ENCODE assay signal across 9 mouse cellular contexts in the genomic region with DNA sequence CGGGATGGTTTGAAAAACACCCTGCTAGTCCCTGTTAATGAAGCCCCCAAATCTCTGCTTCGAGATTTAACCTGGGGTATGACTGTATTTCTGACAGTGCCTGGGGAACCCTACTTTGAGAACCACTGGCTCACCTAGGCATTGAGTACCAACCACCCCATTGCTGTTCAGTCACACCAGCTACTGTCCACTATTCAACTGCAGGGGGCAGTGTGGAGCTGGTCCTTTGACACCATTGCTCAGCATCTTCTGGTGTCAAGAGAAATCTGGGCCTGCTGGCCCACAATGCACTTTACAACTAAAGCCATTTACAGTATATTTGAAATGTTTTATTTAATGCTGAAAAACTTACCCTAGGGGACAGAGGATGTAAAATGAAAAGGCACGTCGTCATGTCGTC. TPM values are rescaled to one million over a fixed set of nuclear protein-coding genes. Genes with fewer than 3 reads are reported as not detected.
DNase-seq lines count a peak whose midpoint lies in the region; ATAC-seq and TF ChIP-seq lines count a peak whose summit lies in the region.
"Had no signal": no experiment of that assay in that cellular context is flagged by ENCODE, and none has a peak within 500 bp of the region (broad histone marks: within the 10 kb centered on the region; RNA-seq: fewer than 3 reads in every experiment).

No protein-coding gene starts in this region.

- peak; percentile 77 for DNase-seq in hindbrain, embryonic 14.5 days (ENCODE audit: low spot score)
- DNase-seq in adipocyte (ENCODE audit: low spot score): peak; percentile 86
- peak; percentile 85 for DNase-seq in embryo, embryonic 10.5 days (ENCODE audit: low spot score)
- DNase-seq in heart, postnatal 0 days (ENCODE audit: low spot score): peak; percentile 51
- DNase-seq in layer of hippocampus, adult 2 months (ENCODE audit: low spot score in 2 of 2): peak; percentile 59 to 76
- DNase-seq in lung, postnatal 14 days: peak; percentile 84
- peak; percentile 52 to 72 for DNase-seq in spleen, adult 18-20 months

- 88% methylated on average over 5 of the region's 5 CpGs for WGBS in hindbrain, embryonic 14.5 days
- whole genome bisulfite sequencing in hindbrain, embryonic 16.5 days: 88% methylated on average over 5 of the region's 5 CpGs
- WGBS in heart, postnatal 0 days: 89% methylated on average over 5 of the region's 5 CpGs

- H3K9ac ChIP-seq in hindbrain, embryonic 14.5 days: no peak overlapping the region
- H3K9ac ChIP-seq in hindbrain, embryonic 16.5 days (ENCODE audit: low read depth, low read length): no peak overlapping the region
- no peak overlapping the region for H3K9ac ChIP-seq in heart, postnatal 0 days (replicated peaks; ENCODE audit: low read depth, low read length)
- H3K9ac ChIP-seq: embryonic facial prominence, embryonic 12.5 days had no signal

- TF ChIP-seq EP300 in heart, postnatal 0 days (IDR thresholded peaks at IDR 0.05; ENCODE audit: low read depth): no peak

- H3K4me1 ChIP-seq in hindbrain, embryonic 14.5 days (replicated peaks; ENCODE audit: control insufficient read depth, insufficient read depth, low read length): 0 out of 2 replicates have a peak, but pooled peaks cover 2% of the 10 kb centered on the region
- peaks cover under 1% of the 10 kb centered on the region; the same call in 1 of the 2 replicates for H3K4me1 ChIP-seq in hindbrain, embryonic 16.5 days (ENCODE audit: control insufficient read depth, insufficient read depth, low read depth, low read length)
- peaks cover 7% of the 10 kb centered on the region; the same call in 1 of the 2 replicates for H3K4me1 ChIP-seq in heart, postnatal 0 days (ENCODE audit: control insufficient read depth, insufficient read depth)
- H3K4me1 ChIP-seq: embryonic facial prominence, embryonic 12.5 days had no signal

- peaks cover 70% of the 10 kb centered on the region for H3K36me3 ChIP-seq in hindbrain, embryonic 14.5 days (replicated peaks; ENCODE audit: control insufficient read depth, insufficient read depth)
- peaks cover 40% of the 10 kb centered on the region for H3K36me3 ChIP-seq in hindbrain, embryonic 16.5 days (ENCODE audit: control insufficient read depth, insufficient read depth, low read length)
- H3K36me3 ChIP-seq in heart, postnatal 0 days (replicated peaks; ENCODE audit: control insufficient read depth, insufficient read depth, low read length): peaks cover 52% of the 10 kb centered on the region

- no peaks in the 10 kb centered on the region for H3K27me3 ChIP-seq in hindbrain, embryonic 14.5 days (ENCODE audit: control insufficient read depth, insufficient read depth, low read length)
- no peaks in the 10 kb centered on the region for H3K27me3 ChIP-seq in hindbrain, embryonic 16.5 days (replicated peaks; ENCODE audit: control insufficient read depth, insufficient read depth, low read length)
- H3K27me3 ChIP-seq in heart, postnatal 0 days (ENCODE audit: control insufficient read depth, insufficient read depth, low read length): no peaks in the 10 kb centered on the region
- H3K27me3 ChIP-seq: embryonic facial prominence, embryonic 12.5 days had no signal

- no peak overlapping the region for H3K4me3 ChIP-seq in hindbrain, embryonic 14.5 days (replicated peaks; ENCODE audit: low read length)
- H3K4me3 ChIP-seq in hindbrain, embryonic 16.5 days (ENCODE audit: low read length): no peak overlapping the region
- no peak overlapping the region for H3K4me3 ChIP-seq in heart, postnatal 0 days (ENCODE audit: low read depth, low read length)
- H3K4me3 ChIP-seq in layer of hippocampus, adult 2 months: no peak overlapping the region
- H3K4me3 ChIP-seq: embryonic facial prominence, embryonic 12.5 days had no signal

- H3K4me2 ChIP-seq in hindbrain, embryonic 14.5 days (replicated peaks): no peak overlapping the region
- H3K4me2 ChIP-seq in hindbrain, embryonic 16.5 days (ENCODE audit: low read length): no peak overlapping the region
- H3K4me2 ChIP-seq in heart, postnatal 0 days (ENCODE audit: low read depth, low read length): no peak overlapping the region
- H3K4me2 ChIP-seq: embryonic facial prominence, embryonic 12.5 days had no signal

- no peak for ATAC-seq in hindbrain, embryonic 14.5 days (ENCODE audit: low FRiP score)
- no peak for ATAC-seq in hindbrain, embryonic 16.5 days
- ATAC-seq in heart, postnatal 0 days (ENCODE audit: insufficient read depth, low read depth): peak; percentile 79; the same call in 1 of the 2 replicates

- peak; percentile 78 for TF ChIP-seq CTCF in heart, postnatal 0 days (IDR thresholded peaks at IDR 0.05; ENCODE audit: low read depth)
- peak; percentile 87 for TF ChIP-seq CTCF in layer of hippocampus, adult 2 months (conservative IDR thresholded peaks at IDR 0.05)

- no peak overlapping the region for H3K27ac ChIP-seq in hindbrain, embryonic 14.5 days
- no peak overlapping the region for H3K27ac ChIP-seq in hindbrain, embryonic 16.5 days (ENCODE audit: low read depth, low read length)
- H3K27ac ChIP-seq in heart, postnatal 0 days (ENCODE audit: low read depth): no peak overlapping the region
- H3K27ac ChIP-seq in layer of hippocampus, adult 2 months: no peak overlapping the region
- H3K27ac ChIP-seq: embryonic facial prominence, embryonic 12.5 days had no signal

- H3K9me3 ChIP-seq in hindbrain, embryonic 14.5 days (ENCODE audit: control insufficient read depth, low read length): no peaks in the 10 kb centered on the region
- H3K9me3 ChIP-seq in hindbrain, embryonic 16.5 days (ENCODE audit: control insufficient read depth, low read length): no peaks in the 10 kb centered on the region
- H3K9me3 ChIP-seq in heart, postnatal 0 days (replicated peaks; ENCODE audit: control insufficient read depth, low read length): no peaks in the 10 kb centered on the region
- H3K9me3 ChIP-seq: embryonic facial prominence, embryonic 12.5 days had no signal

RNA-seq across cellular contexts. Expression of a gene that starts 9.5 kb away (rescaled TPM):
- polyA plus RNA-seq in hindbrain, embryonic 14.5 days (2014; fragmentation: Nextera tagmentation; extraction: Ambion mirVana): 46.0 and 47.4 TPM in 2 replicates
- 42.7 and 46.8 TPM in 2 replicates for polyA plus RNA-seq in hindbrain, embryonic 16.5 days (2015; fragmentation: Nextera tagmentation; extraction: Ambion mirVana)
- 30.1 and 37.1 TPM in 2 replicates for total RNA-seq in heart, postnatal 0 days (2014; rRNA removed; ENCODE audit: low replicate concordance)
- polyA plus RNA-seq in heart, postnatal 0 days (2015; fragmentation: Nextera tagmentation; extraction: Ambion mirVana): 82.8 and 84.0 TPM in 2 replicates
- 10 to 100 TPM; 24.0 to 24.5 TPM for total RNA-seq in layer of hippocampus, adult 2 months (2021)

RNA-seq across cellular contexts. Expression of a gene that starts 9.8 kb away (rescaled TPM):
- 5.2 and 5.6 TPM in 2 replicates for polyA plus RNA-seq in hindbrain, embryonic 14.5 days (2014; fragmentation: Nextera tagmentation; extraction: Ambion mirVana)
- polyA plus RNA-seq in hindbrain, embryonic 16.5 days (2015; fragmentation: Nextera tagmentation; extraction: Ambion mirVana): 3.0 and 3.6 TPM in 2 replicates
- 10.3 and 13.3 TPM in 2 replicates for total RNA-seq in heart, postnatal 0 days (2014; rRNA removed; ENCODE audit: low replicate concordance)
- 1.2 and 1.7 TPM in 2 replicates for polyA plus RNA-seq in heart, postnatal 0 days (2015; fragmentation: Nextera tagmentation; extraction: Ambion mirVana)
- 10 to 100 TPM; 36.9 to 37.2 TPM for total RNA-seq in layer of hippocampus, adult 2 months (2021)

RNA-seq across cellular contexts. Expression of a gene that starts 10.1 kb away (rescaled TPM):
- 2.5 and 2.9 TPM in 2 replicates for polyA plus RNA-seq in hindbrain, embryonic 14.5 days (2014; fragmentation: Nextera tagmentation; extraction: Ambion mirVana)
- 2.7 and 3.4 TPM in 2 replicates for polyA plus RNA-seq in hindbrain, embryonic 16.5 days (2015; fragmentation: Nextera tagmentation; extraction: Ambion mirVana)
- total RNA-seq in heart, postnatal 0 days (2014; rRNA removed; ENCODE audit: low replicate concordance): not detected in 2 replicates
- polyA plus RNA-seq in heart, postnatal 0 days (2015; fragmentation: Nextera tagmentation; extraction: Ambion mirVana): 0.19 and 0.25 TPM in 2 replicates
- total RNA-seq in layer of hippocampus, adult 2 months (2021): 1 to 10 TPM in 1 of 2 experiments, under 1 TPM in 1; 0.91 to 1.3 TPM
